Mouse (Mus musculus): Measurements from ENCODE around the gene Il1rapl1. TPM values are rescaled to one million over a fixed set of nuclear protein-coding genes. Genes with fewer than 3 reads are reported as not detected.

Il1rapl1 gene
- 10 to 100 TPM; 18.0 to 22.3 TPM for total RNA-seq (2021)

- intact Hi-C loops (cut with DNase I): no loop called here
- DNase-seq: peak; percentile 36
Measured at GRCm38 (mm10) chrX:88115609-88116073, at the start of gene Il1rapl1. Gene Il1rapl1, minus strand, starts transcription at chrX:88115645.

GRCm38 (mm10) chrX:88158037-88158436 is 42.6 kb upstream of the Il1rapl1 start:
- no peak for DNase-seq
- intact Hi-C loops (cut with DNase I): no loop called here

DNA sequence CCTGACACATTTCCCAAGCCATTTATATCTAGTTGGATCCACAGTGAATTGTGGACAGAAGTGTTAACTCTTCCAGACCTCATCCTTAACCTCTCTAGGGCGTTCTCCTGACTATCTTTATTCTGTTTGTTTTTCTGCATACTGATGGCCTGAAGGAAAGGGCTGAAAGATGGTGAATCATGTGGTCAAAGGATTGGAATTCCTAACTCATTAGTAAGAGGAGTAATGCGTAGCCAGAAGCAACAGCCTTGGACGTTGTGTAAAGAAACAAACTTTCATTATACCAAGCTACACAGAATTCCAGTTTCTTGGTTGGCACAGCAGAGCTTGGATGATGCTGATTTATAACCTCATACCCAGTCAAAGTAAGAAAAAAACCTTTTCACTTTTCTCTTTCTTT is 10.2 kb upstream of the Il1rapl1 start:
- DNase-seq: no peak
- intact Hi-C loops (cut with DNase I): no loop called here

GRCm38 (mm10) chrX:88120070-88120469 is 4.6 kb upstream of the Il1rapl1 start:
- intact Hi-C loops (cut with DNase I): no loop called here
- DNase-seq: no peak

DNA sequence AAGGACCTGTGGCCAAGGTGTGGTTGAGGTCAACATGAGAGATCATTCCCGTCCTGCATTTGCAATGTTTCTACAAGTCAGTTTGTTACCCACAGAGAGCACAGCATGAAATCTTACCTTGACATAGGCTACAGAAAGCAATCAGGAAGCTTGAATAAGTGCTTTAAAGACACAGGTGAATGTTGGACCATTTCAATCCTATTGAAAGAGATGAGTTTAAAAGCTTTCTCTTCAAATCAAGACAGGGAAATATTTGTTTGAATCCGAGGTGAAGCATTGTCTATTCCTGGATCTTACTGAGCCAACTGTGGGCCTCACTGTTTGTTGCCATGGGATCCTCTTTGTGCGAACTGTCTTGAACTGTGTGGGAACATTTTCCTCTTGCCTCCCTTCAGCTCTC is 2.4 kb upstream of the Il1rapl1 start:
- no peak for DNase-seq

GRCm38 (mm10) chrX:88116326-88116725 is 881 bp upstream of the Il1rapl1 start:
- DNase-seq: no peak
- intact Hi-C loops (cut with DNase I): no loop called here

More for the DNA sequence above, 2.4 kb upstream of the Il1rapl1 start:
- intact Hi-C loops (cut with DNase I): no loop called here

DNA sequence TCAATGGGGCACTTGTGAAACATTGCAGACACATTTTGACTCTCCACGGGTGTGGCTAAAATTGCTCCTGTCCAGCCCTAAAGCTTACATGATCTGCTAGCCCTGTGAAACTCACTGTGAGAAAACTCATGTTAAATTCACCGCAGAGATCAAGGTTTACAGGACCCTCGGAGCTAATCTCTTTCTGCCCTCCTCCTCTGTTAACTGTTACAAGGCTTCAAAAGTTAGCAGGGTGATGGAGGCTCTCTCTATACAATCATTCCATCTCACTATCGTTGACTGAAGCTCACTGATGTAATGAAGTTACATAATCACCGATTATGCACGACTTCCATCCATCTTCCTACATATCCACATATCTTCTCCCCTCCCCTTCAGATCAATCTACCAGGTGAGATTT is 1.9 kb downstream of the Il1rapl1 start:
- intact Hi-C loops (cut with DNase I): loop anchor here (5.0 kb wide), 1 partner anchor 456 kb away; no protein-coding TSS in a partner anchor
- DNase-seq: no peak

DNA sequence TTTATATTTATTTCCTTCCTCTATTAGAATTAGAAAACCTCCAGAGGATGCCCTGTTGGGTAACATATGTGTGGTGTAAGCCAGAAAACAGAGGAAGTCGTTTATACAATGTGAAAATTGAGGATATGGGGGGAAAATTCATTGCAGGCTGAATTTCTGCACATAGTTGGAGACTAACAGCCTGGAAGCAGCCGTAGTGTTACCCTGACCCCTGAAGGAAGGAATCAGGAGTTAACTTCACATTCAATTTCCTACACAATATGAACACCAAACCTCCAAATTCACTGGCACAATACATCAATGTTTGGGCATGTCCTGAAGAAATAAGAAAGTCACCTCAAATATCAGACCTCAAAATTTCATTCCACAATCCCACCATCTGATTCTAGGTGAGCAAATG is 3.2 kb downstream of the Il1rapl1 start:
- intact Hi-C loops (cut with DNase I): loop anchor here (5.0 kb wide), 1 partner anchor 455 kb away; no protein-coding TSS in a partner anchor
- no peak for DNase-seq

DNA sequence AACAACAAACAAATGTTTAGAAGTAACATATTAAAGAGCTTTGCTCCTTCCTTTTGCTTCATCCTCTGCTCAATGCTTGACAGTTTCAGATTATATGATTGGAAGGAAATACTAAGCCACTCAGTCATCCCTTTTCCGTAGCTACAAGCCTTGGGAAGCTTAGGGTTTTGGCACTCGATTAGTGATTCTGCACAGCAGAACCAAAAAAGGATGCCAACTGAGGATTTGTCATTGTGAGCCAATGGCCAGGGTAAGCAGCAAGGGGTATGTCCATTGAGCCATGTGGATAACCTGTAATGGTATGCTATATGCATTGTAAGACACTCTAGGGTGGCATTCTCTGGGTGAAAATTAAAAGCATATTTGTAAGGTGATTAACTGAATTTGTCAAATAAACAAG is 5.7 kb downstream of the Il1rapl1 start:
- intact Hi-C loops (cut with DNase I): loop anchor here (5.0 kb wide), 1 partner anchor 452 kb away; no protein-coding TSS in a partner anchor
- peak; percentile 2 for DNase-seq

DNA sequence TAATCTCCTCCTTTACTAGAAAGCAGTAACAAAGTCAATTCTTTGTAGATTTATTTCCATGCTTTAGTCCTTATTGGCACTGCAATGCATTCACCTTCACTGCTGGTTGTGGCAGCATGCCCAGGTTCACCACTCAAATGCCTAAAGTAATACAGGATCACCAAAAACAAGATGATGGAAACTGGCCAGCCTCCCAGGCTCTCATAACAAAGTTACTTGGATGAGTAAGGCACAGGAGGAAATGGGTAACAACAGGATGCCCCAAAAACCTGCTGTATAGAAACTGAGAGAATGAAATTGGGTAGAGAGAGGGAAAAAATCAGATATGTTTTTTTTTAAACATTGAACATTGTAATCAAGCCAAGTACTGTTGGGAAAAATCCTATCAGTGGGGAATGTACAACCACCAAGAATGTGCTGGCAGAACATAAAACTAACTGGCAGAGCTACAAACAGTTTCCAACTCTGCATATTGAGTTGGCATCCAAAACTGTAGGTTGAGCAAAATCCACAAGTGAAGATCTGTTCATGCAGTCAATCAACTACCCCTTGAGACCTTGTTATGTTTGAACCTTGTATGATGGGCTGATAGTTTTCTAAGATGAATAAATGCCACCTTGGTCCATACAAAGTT is 21.4 kb downstream of the Il1rapl1 start:
- intact Hi-C loops (cut with DNase I): no loop called here
- DNase-seq: no peak

DNA sequence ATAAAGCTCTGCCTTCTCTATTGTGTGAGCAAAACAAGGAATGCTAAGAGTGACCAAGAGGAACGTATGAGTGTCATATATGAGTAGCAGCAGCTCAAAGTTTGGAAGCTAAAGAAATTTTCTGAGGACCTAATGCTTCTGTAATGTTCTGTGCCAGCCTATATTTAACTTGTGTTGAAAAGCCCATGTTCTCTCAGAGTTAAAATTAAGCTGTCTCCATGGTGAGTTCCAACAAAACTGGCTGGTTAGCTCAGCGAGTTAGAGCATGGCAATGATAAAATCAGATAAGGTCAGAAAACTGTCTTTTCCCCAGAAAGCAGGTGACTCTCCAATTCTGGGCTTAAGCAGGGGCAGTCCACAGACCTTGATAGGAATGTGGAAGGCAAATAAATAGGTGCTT is 25.6 kb downstream of the Il1rapl1 start:
- intact Hi-C loops (cut with DNase I): no loop called here
- no peak for DNase-seq

DNA sequence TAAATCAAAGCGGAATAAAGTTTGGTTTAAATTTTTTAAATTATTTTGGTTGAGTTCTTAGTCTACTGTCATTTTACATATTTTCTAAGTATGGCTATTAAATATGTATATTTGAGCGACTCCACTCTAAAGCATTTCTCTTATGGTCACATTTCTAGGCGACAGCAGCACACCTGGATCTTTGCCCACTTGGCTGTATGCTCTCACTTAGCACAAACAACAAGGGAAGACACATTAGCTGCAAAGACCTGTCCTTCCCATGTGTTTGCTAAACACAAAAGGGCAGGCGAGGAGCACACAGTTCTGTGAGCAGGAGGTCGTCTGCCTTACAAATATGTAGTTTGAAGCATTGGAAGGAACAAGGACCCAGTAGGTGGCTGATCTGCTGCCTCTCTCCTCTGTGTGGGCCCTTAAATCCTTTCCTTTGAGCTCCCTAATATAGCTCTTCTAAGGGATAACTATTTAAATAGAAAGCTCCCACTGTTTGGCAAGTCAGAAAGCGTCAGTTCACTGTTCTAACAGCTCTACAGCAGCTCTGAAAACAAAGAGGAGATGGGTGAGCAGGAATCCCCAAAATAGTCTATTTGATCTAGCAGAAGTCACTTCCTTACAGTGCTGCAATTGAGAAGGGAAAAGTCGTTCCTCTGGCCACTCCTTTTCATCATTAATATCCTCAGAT is 42.6 kb downstream of the Il1rapl1 start:
- intact Hi-C loops (cut with DNase I): no loop called here
- peak; percentile 38 for DNase-seq

DNA sequence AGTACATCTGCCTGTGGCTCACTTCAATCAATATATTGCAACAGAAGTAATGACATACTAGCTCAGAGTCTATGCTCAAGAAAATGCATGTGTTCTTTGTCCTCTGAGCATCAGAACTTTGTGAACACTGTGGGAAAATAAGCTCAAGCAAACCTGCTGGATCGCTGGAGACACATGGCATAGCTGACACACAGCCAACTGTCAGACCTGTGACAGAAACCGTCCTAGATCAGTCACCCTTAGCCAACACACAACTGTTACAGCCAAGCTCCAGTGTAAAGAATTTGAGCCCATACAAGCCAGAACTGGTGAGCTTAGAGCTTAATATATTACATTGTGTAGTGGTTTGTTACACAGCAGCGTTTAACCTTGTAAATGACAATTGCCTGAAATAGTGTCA is 45.1 kb downstream of the Il1rapl1 start:
- peak; percentile 1 for DNase-seq
- intact Hi-C loops (cut with DNase I): no loop called here

DNA sequence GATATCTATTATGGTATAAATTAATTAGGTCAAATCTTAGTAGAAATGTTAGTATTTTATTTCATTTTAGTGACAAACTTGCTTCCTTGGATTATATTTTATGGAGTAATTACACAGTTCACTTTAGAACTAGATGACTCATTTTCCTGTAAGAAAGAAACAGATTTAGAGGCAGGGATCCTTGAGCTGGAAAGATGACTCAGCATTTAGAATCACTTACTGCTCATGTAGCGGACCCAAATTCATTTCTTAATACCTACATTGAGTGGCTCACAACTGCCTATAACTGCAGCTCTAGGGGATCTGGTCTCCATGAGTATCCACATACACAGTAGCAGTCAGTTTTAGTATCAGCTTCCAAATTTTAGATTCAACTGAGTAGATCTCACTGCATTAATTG is 71.9 kb downstream of the Il1rapl1 start:
- intact Hi-C loops (cut with DNase I): no loop called here
- DNase-seq: no peak

GRCm38 (mm10) chrX:88038984-88039383 is 76.5 kb downstream of the Il1rapl1 start:
- intact Hi-C loops (cut with DNase I): no loop called here
- no peak for DNase-seq

GRCm38 (mm10) chrX:87897172-87897571 is 218.3 kb downstream of the Il1rapl1 start:
- intact Hi-C loops (cut with DNase I): no loop called here
- no peak for DNase-seq

- no peak for DNase-seq
- intact Hi-C loops (cut with DNase I): no loop called here
Measured at GRCm38 (mm10) chrX:87891916-87892315, 223.5 kb downstream of the Il1rapl1 start.

- intact Hi-C loops (cut with DNase I): no loop called here
- DNase-seq: no peak
Measured at GRCm38 (mm10) chrX:87854107-87854506, 261.3 kb downstream of the Il1rapl1 start.

DNA sequence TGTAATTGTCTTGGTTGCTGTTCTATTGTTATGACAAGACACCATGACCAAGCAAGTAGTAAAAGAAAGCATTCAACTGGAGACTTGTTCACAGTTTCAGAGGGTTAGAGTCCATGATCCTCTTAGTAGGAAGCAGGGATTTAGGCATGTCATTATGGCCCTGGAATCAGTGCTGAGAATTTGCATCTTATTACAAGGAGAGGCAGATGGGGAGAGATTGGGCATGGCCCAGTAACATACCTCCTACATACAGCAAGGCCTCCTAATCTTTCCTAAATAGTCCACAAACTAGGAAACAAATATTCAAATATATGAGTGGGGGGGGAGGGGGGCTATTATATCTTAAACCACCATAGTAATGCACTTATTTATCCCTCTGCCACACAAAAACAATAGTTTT is 301.6 kb downstream of the Il1rapl1 start:
- intact Hi-C loops (cut with DNase I): no loop called here
- DNase-seq: no peak

DNA sequence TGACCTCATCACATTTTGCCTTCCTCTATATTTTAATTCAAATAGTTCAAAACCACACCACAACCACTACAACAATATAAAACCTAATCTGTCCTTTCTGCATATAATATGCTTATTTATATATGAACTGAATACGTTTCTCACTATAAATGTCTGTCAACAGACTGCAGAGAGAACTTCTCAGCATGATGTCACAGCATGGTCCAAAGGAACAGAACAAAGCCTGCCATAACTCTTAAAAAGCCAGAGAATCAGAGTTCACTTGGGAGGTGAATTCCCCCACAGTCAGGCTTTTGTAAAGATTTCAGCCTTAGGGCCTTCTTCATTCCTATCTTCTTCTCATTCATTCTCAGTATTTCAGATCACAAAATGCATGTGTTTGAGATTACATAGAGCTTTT is 307.7 kb downstream of the Il1rapl1 start:
- intact Hi-C loops (cut with DNase I): no loop called here

GRCm38 (mm10) chrX:87793011-87793410 is 322.4 kb downstream of the Il1rapl1 start:
- intact Hi-C loops (cut with DNase I): no loop called here
- DNase-seq: no peak

More for the DNA sequence above, 307.7 kb downstream of the Il1rapl1 start:
- DNase-seq: no peak

GRCm38 (mm10) chrX:87710589-87710988 is 404.9 kb downstream of the Il1rapl1 start:
- DNase-seq: peak; percentile 40
- intact Hi-C loops (cut with DNase I): no loop called here

Data from left cerebral cortex, postnatal 4 days (tissue).